Mouse (Mus musculus) kidney, postnatal 14 days (tissue): Measurements from ENCODE around the gene Nek2.

Experiments
- DNase-seq: peaks from one replicate; pipeline ENCODE4 v3.0.0; 2022; ENCODE audit warnings: mixed read lengths

The Nek2 gene

DNA sequence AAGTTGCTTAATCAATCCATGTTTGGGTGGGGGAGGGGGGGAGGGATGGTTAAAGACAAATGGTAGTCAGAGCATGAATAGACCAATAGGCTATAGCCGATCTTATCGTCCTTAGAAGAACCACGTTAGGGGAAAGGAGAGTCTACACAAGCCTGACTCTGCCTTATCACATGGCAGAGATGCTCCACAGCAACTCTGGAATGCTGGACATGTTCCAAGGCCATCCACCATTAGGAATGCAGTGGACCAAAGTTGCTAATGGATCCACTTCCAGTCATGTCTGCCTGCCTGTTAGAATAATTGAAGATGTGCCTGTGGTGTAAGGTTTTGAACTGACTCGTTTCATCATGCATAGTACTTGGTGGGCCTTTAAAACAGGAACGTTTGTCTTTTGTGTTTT lies 40.0 kb downstream of the Nek2 start:
- DNase-seq: peak; percentile 39

DNA sequence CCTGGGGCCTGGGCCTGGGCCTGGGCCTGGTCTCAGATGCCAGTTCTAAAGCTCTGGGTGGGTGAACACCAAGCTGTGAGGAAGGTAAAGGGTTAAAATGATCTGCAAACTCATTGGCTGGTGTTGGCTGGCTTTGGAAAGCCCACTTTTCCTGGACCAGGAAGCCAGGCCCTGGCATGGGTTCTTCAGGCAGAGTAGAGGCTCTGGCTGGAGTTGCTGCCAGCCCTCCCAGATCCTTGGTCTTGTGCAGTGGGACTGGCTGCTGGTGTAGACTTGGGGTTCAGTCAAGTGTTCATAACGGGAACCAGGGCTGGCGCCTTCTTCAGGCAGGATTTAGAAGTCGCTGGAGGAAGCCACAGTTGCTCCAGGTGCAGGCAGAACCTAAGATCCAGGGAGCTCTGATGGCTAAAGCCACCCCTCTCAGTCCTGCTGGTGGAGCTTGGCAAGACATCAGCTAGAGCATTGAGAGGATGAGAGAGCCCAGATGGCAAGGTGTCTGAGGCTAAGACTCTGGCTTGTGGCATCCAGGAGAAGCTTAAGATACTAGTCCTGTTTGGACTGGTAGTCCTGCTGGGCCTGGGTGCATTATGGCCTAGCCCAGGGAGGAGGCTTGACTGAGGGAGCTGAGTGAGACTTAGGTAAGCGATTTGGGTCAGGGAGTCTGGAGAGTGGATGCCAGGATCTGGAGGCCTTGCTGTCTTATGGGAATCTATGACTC lies 42.7 kb downstream of the Nek2 start:
- no peak for DNase-seq

DNA sequence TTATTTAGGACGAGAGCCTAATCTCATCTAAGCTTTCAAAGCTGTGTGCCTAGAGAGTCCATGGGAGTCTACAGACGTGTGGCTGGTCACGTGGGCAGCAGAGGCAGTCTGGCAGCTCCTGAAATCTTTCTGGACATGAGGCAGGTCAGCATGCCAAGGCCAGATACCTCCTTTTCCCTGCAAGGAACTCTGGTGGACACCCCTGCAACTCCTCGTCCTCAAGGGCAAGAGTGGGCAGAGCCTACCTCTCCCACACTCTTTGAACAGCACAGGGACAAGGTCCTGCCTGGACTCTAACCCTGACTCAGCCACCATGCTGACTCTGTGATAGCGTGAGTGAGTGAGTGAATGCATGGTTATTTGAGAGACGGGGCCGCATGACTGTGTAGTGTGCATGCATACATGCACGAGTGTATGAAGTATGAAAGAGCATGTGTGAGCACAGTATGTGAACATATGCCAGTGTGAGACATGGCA lies 43.3 kb downstream of the Nek2 start:
- no peak for DNase-seq

DNA sequence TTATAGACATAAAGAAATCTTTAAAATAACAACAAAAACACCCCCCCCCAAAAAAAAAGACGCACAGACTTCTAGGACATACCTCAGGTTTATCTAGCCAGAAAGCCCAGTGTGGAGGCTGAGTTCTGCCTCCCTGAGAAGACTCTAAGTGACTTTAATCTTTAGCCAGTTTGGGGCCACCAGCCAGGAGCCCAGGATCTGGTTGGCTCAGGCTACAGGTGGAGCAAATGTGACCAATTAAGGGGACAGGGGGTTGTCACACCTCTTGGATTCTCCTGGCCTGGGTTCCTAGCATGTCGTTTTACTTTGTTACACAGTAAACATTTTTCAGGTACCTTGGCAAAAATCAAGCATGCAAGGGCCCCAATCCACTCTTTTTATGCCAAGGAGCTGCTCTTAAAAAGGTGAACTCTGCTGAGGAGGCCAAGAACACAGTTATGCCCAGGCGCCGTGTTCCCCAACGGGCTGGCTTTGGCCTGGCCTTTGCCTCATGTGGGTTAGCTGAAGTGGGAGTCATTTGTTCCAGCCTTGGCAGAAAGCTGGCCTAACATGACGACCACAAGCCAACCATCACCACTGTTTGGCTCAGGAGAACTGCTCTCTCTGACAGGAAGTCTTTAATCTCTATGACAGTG lies 50.9 kb downstream of the Nek2 start:
- peak; percentile 51 for DNase-seq

DNA sequence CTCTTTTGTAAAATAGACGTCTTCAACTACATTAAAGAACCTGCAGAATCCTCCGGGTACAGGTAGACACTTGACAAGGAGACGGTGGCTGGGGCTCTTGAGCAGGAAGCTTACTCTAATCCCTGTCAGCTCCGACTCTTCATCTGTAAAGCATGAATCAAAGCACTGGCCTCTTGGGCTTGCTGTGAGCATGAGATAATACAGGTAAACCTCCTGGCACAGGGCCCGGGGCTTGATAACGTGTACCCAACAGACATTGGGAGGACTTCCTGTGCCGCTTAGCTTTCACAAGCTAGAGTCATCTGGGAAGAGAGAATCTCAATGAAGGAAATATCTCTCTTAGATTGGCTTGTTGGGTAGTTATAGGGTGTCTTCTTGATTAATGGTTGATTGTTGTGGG lies 53.8 kb downstream of the Nek2 start:
- no peak for DNase-seq

DNA sequence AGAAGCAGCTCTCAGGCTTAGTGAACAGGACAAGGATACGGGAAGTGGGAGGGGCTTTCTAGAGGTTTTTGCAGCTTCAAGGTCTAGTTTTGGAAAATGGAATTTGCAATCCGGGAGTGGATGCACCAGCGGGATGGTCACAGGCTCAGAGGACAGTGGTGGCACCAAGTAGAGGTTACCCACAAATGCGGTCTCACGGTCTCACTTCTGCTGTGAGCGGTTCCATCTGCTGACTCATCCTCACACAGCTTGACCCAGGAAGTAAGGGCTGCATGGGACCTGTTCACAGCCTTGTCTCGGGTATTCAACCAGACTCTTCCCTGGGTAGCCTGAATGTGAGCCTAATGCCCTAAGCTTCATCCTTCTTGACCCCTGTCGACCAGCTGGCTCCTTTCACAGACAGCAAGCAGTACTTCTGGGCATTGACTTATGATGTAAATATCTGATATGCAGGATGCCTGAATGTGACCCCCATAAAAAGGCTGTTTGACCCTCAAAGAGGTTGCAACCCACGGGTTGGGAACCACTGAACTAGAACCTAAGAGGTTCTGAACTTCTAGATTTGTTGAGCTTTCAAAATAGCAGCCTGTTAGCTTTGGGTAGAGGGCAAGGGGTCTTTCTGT lies 54.5 kb downstream of the Nek2 start:
- DNase-seq: no peak

DNA sequence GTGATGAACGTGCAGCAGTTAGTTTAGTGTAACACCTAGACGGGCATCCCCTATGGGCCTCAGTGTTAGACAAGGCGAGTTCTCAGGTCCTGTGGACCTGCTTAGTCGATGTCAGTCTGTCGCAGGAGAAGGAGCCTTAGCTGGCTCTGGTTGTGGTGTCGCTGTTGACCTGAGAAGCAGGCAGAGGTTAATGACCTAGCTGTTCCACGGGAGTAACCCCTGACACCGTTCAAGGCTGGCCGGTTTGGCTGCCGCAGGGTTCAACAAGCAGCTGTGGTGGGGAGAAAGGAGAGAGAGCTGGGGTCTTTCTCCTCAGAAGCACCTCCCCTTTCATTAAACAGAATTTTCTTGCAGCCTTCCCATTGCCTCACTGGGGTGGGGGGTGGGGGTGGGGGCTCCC lies 56.4 kb downstream of the Nek2 start:
- no peak for DNase-seq

DNA sequence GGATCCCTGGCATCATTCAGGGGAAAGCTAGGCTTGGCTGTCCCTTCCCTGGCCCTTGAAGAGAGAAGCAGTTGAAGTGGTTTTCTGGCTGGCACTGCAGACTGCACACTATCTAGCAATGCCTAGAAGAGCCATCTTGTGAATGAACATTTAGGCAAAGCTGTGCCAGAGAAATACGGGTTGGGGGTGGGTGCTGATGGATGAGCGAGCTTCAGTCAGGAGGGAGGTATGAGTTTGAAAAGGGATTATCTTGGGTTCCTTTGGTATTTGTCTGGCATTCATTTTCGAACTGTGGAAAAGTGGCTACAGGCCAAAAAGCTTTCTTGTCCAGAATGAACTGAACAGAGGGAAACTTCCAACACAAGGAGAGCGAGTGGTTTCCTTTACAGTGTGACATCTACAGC lies 57.3 kb downstream of the Nek2 start:
- no peak for DNase-seq

DNA sequence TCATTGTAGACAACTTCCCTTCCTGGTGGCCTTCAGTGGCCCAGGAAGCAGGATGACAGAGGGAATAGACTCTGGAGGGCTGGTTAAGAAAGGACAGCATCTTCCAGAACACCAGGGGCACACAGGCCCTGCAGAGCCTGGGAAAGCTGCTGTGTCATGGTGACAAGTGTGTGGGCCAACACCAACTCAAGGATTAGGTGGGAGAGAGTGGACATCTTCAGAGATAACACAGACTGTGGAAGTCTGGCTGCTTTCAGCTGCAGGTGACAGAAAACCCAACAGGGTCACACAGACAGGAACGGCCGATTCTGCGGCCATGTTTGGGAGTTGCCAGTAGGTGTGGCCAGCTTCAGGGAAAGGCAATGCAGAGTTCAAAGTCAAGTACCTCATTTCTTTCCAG lies 59.0 kb downstream of the Nek2 start:
- DNase-seq: no peak

DNA sequence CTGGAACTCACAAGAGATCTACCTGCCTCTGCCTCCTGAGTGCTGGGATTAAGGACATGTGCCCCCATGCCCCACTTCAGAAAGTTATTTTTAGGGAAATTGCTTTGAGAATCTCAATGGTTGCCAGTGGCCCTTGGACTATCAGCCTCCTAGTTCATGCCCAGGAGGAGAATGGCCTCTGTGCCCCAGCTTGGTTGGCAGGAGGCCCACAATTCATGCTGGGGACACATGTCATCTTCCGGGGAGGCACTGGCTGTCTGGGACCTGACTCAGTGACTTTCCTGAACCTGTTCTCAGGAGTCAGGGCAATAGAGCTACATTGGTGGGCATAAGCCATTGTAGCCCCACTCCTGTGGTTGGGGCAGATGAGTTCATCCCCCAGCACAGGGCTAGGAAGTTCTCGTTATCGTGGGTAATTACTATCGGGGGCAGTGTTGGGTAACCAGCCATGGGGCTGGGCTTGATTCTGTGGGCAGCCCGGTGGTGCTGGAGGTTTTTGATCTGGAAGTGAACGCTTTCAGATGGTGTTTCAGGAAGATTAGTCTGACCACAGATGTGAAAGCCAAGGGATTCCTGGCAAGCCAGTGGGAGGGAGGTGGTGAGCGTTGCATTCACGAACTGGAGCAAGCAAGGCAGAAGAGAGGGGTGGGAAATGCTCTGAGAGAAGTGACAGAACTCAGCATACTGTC lies 59.8 kb downstream of the Nek2 start:
- DNase-seq: no peak

DNA sequence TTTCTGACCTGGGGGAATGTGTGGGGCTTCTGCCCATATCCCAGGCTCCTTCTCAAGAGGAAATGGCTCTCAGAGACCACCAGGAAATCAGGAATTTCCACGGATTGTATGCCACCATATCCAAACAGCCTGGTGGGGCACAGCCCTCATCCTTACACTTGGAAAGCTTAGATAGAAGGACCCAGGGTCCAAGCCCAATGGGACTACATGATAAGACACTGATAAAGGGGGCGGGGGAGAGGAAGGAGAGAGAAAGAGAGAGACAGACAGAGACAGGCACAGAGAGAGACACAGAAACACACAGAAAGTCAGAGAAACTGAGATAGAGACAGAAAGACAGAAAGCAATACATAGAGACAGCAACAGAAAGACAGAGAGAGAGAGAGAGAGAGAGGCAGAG lies 60.4 kb downstream of the Nek2 start:
- DNase-seq: no peak
